Mouse (Mus musculus) forebrain, embryonic 11.5 days (tissue): ENCODE measurements at regions not wholly inside any gene's neighbourhood (a gene's known extent, or its start where the extent isn't known, plus 50 kb on each side); places are given as distances from the start of the nearest gene placed in this dataset.
"Not testable (repeated sequence)": the region's sequence is repeated elsewhere in the genome, so short reads cannot be mapped to it uniquely, and the experiment has no call there.

ENCODE experiments used
- ATAC-seq: fragments of 200-750 bp; cut with Nextera tagmentation; replicated peaks from 2 replicates; pipeline ENCODE4 v1.8.0; 2017; ENCODE audit warnings: moderate TSS enrichment; ENCODE audit not compliant: low FRiP score
- DNase-seq: peaks from one replicate; pipeline ENCODE4 v3.0.0-alpha.2; 2017; ENCODE audit warnings: low spot score
- H3K27ac ChIP-seq: fragments of 300-500 bp; sonication (generic); 2 replicates; pipeline ENCODE4 v1.5.1; 2014; ENCODE audit warnings: low read depth, low read length
- H3K27me3 ChIP-seq: fragments of 300-500 bp; sonication (generic); 2 replicates; pipeline ENCODE4 v1.6.1; 2014; ENCODE audit warnings: mild to moderate bottlenecking, low read length, mixed read lengths; ENCODE audit not compliant: control insufficient read depth, insufficient read depth
- H3K36me3 ChIP-seq: fragments of 300-500 bp; sonication (generic); 2 replicates; pipeline ENCODE4 v1.6.1; 2014; ENCODE audit warnings: mild to moderate bottlenecking, low read length, moderate library complexity, mixed read lengths; ENCODE audit not compliant: control insufficient read depth, insufficient read depth
- H3K4me1 ChIP-seq: fragments of 300-500 bp; sonication (generic); replicated peaks from 2 replicates; pipeline ENCODE4 v1.6.1; 2014; ENCODE audit warnings: low read length, mixed read lengths; ENCODE audit not compliant: control insufficient read depth, insufficient read depth
- H3K4me2 ChIP-seq: fragments of 300-500 bp; sonication (generic); 2 replicates; pipeline ENCODE4 v1.6.1; 2014; ENCODE audit warnings: low read depth, mild to moderate bottlenecking, low read length, moderate library complexity, mixed read lengths; ENCODE audit not compliant: severe bottlenecking
- H3K4me3 ChIP-seq: fragments of 300-500 bp; sonication (generic); 2 replicates; pipeline ENCODE4 v1.5.1; 2014; ENCODE audit warnings: low read depth, low read length
- H3K9ac ChIP-seq: fragments of 300-500 bp; sonication (generic); 2 replicates; pipeline ENCODE4 v1.6.1; 2014; ENCODE audit warnings: low read length
- H3K9me3 ChIP-seq: fragments of 300-500 bp; sonication (generic); 2 replicates; pipeline ENCODE4 v1.6.1; 2016; ENCODE audit warnings: low read length, mixed read lengths; ENCODE audit not compliant: control insufficient read depth
- WGBS: fragments of 180-500 bp; shearing (Covaris S2); extraction: QIAGEN DNeasy Blood & Tissue Kit; methylation state at CpG from one replicate; pipeline ENCODE4 v1.1.7; 2014; 5-methylcytosine and 5-hydroxymethylcytosine counted together

DNA sequence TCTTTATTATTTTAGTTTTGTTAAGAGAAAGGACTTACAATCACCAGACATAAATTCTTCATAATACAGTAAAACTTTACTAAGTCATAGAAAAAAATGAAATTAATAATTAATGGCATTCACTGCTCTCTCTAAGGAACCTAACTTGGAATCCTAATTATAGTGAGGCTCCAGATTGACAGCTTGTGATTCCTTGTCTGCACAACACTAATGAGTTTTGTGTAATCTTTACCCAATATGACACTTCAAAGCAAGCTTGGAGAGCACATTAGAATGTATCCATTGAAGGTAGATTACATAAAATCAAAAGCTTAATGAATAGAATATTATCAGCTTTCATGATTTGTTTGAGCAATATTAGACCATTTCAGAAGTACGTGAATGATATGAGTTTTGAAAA, 1914.7 kb downstream of the Efna5 start:
- Histone ChIP-seq H3K4me3 (no peak overlapping the region), H3K4me1 (no peaks in the 10 kb centered on the region), H3K27ac (no peak overlapping the region), H3K27me3 (no peaks in the 10 kb centered on the region), H3K4me2 (no peak overlapping the region), H3K36me3 (no peaks in the 10 kb centered on the region), H3K9me3 (no peaks in the 10 kb centered on the region), H3K9ac (no peak overlapping the region)
- ATAC-seq (no peak), DNase-seq (no peak)
- WGBS, result 71% methylated on average over 1 of the region's 1 CpGs

DNA sequence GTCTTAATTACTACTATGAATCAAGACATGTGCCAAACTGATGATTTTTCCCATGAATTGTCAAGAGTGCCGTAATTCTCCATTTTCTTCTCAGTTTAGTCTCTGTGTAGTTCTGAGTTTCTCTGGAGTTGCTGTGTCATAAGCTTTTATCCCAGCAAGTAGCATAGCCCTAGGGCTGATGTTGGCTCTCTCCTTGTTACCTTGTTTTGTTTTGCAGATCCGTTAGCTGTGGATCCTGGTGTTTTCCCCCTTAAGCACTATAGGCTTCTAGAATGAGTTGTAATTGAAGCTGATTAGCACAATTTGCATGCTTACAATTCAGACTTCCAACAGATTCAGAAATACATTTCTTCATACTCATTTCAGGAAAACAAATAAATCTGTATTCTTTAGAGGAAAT, 1915.5 kb downstream of the Efna5 start:
- DNase-seq (no peak), ATAC-seq (peak; percentile 56; the same call in 1 of the 2 replicates)
- WGBS, result 23% methylated on average over 2 of the region's 2 CpGs
- H3K4me2 ChIP-seq, result no peak overlapping the region
- no peaks in the 10 kb centered on the region for H3K4me1 ChIP-seq
- no peak overlapping the region for H3K9ac ChIP-seq
- H3K9me3 ChIP-seq, result no peaks in the 10 kb centered on the region
- no peaks in the 10 kb centered on the region for H3K27me3 ChIP-seq
- H3K36me3 ChIP-seq, result no peaks in the 10 kb centered on the region
- H3K4me3 ChIP-seq, result no peak overlapping the region
- no peak overlapping the region for H3K27ac ChIP-seq

DNA sequence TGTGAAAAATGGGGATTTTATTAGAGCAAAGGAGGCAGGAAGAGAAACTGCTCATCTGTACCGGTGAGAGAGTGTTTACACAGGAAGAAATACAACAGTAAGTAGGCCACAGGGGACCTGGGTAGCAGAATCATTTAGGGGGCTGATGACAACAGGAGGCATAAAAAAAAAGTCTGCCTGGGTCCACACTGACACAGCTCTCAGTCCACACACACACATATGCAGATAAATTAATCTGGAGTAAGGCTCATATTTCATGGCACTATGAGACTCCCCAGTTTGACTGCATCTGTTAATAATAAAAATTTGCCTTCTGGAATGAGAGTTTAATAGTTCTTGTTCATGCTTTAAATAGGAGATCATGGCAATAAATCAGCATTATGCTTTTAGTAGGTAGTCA, 1929.7 kb downstream of the Efna5 start:
- H3K27ac ChIP-seq, result no peak overlapping the region
- ATAC-seq, result no peak
- DNase-seq, result no peak
- no peak overlapping the region for H3K4me2 ChIP-seq
- no peak overlapping the region for H3K9ac ChIP-seq
- WGBS, result 76% methylated on average over 1 of the region's 1 CpGs
- H3K36me3 ChIP-seq, result no peaks in the 10 kb centered on the region
- H3K4me3 ChIP-seq, result no peak overlapping the region
- no peaks in the 10 kb centered on the region for H3K9me3 ChIP-seq
- no peaks in the 10 kb centered on the region for H3K4me1 ChIP-seq
- H3K27me3 ChIP-seq, result no peaks in the 10 kb centered on the region

GRCm38 (mm10) chr17:60937754-60938508, 1924.8 kb upstream of the Nudt12 start:
- H3K36me3 ChIP-seq, result no peaks in the 10 kb centered on the region
- H3K27me3 ChIP-seq, result no peaks in the 10 kb centered on the region
- H3K9ac ChIP-seq, result no peak overlapping the region
- DNase-seq (no peak), ATAC-seq (no peak)
- H3K27ac ChIP-seq, result no peak overlapping the region
- no peaks in the 10 kb centered on the region for H3K4me1 ChIP-seq
- H3K4me2 ChIP-seq, result no peak overlapping the region
- WGBS, result 86% methylated on average over 1 of the region's 1 CpGs
- no peak overlapping the region for H3K4me3 ChIP-seq
- no peaks in the 10 kb centered on the region for H3K9me3 ChIP-seq

GRCm38 (mm10) chr17:60934223-60934622, 1921.1 kb upstream of the Nudt12 start:
- Histone ChIP-seq H3K9ac (no peak overlapping the region), H3K27ac (no peak overlapping the region), H3K4me3 (no peak overlapping the region), H3K4me1 (no peaks in the 10 kb centered on the region), H3K36me3 (no peaks in the 10 kb centered on the region), H3K27me3 (no peaks in the 10 kb centered on the region), H3K4me2 (no peak overlapping the region), H3K9me3 (no peaks in the 10 kb centered on the region)
- DNase-seq (no peak), ATAC-seq (no peak)

GRCm38 (mm10) chr17:60925822-60926383, 1912.7 kb upstream of the Nudt12 start:
- 92% methylated on average over 13 of the region's 13 CpGs for WGBS
- Histone ChIP-seq H3K4me1 (no peaks in the 10 kb centered on the region), H3K4me2 (no peak overlapping the region), H3K27ac (no peak overlapping the region), H3K9ac (no peak overlapping the region), H3K36me3 (no peaks in the 10 kb centered on the region), H3K27me3 (no peaks in the 10 kb centered on the region), H3K9me3 (no peaks in the 10 kb centered on the region), H3K4me3 (no peak overlapping the region)
- no peak for DNase-seq
- ATAC-seq, result no peak

- WGBS, result 88% methylated on average over 1 of the region's 1 CpGs
- ATAC-seq, result not testable (repeated sequence)
Observed at GRCm38 (mm10) chr17:60882721-60883120, 1869.5 kb upstream of the Nudt12 start.

DNA sequence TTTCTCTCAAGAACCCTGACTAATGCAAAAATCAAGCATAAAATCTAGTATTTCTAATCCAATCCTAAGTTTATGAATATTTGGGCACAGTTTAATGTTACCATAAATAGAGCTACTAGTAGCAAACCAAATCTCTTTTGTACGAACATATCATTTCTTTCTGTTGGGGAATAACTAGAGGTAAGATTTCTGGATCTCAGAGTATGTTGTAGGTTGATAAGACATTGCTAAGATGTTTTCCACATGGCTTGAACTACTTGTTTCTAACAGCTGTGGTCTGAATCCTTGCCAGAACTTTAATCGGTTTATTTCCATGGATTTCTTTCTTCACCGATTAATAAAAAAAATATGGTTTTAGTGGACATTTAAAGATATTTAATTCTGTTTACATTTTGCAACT, 1844.3 kb upstream of the Nudt12 start:
- H3K9me3 ChIP-seq, result no peaks in the 10 kb centered on the region
- ATAC-seq, result no peak
- no peaks in the 10 kb centered on the region for H3K27me3 ChIP-seq
- H3K4me2 ChIP-seq, result no peak overlapping the region
- no peak overlapping the region for H3K4me3 ChIP-seq
- H3K4me1 ChIP-seq, result no peaks in the 10 kb centered on the region
- no peak overlapping the region for H3K27ac ChIP-seq
- 89% methylated on average over 3 of the region's 3 CpGs for WGBS
- DNase-seq, result no peak
- H3K36me3 ChIP-seq, result no peaks in the 10 kb centered on the region
- H3K9ac ChIP-seq, result no peak overlapping the region

More at GRCm38 (mm10) chr17:60882721-60883120, 1869.5 kb upstream of the Nudt12 start:
- not testable (repeated sequence) for H3K9ac ChIP-seq, H3K4me2 ChIP-seq, H3K4me1 ChIP-seq, DNase-seq, H3K27ac ChIP-seq, H3K9me3 ChIP-seq, H3K4me3 ChIP-seq, H3K27me3 ChIP-seq, H3K36me3 ChIP-seq

GRCm38 (mm10) chr17:60854659-60855058, 1841.5 kb upstream of the Nudt12 start:
- Histone ChIP-seq H3K27me3 (no peaks in the 10 kb centered on the region), H3K4me3 (no peak overlapping the region), H3K9ac (no peak overlapping the region), H3K9me3 (no peaks in the 10 kb centered on the region), H3K27ac (no peak overlapping the region), H3K4me2 (no peak overlapping the region), H3K36me3 (no peaks in the 10 kb centered on the region), H3K4me1 (no peaks in the 10 kb centered on the region)
- 86% methylated on average over 3 of the region's 3 CpGs for WGBS
- DNase-seq, result no peak
- ATAC-seq, result no peak
